Mouse (Mus musculus) layer of hippocampus, adult 11-12 months (tissue): ENCODE data around the gene Scnn1a.
A peak's percentile ranks its signal among the peaks of the same experiment; 100 is the strongest.

Source experiments
- DNase-seq: peaks from one replicate; pipeline ENCODE4 v3.0.0; 2022; ENCODE audit warnings: low spot score

Scnn1a gene

DNA sequence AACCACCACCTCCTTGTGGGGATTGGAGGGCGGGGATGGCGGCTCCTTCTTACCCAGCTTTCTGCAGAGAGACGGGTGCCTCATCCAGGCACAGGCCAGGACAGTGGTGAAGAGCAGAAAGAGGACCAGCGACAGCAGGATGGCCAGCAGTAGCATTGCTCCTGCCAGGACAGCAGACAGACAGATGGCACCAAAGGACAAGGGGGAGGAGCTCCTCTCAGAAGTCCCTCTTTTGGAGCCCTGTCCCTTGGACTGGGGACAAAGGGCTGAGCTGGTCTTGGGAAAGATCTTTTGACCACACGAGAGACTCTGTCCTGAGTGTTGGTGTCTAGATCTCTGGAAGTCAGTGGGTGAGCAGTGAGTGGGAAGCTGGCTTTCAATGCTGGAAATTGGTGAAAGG, 11.1 kb upstream of the Scnn1a start:
- DNase-seq, result no peak

DNA sequence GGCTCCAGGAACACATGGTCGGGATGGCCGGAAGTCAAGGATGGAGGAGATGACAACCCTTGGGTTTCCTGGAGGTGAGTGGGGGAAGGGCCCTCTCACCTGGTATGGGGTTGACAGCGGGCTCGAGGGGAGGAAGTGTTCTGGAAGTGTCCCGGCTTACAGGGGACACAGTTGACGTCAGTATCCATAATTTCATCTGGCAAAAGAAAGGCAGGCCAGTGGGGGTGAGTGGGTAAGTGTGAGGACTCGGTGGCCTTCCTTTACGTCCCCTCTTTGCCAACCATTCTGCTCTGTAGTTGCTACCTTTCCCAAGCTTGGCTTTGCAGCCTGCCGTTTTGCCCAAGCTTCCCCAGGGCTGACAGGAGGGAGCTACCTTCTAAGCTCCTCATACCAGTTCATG, 8.3 kb upstream of the Scnn1a start:
- no peak for DNase-seq

DNA sequence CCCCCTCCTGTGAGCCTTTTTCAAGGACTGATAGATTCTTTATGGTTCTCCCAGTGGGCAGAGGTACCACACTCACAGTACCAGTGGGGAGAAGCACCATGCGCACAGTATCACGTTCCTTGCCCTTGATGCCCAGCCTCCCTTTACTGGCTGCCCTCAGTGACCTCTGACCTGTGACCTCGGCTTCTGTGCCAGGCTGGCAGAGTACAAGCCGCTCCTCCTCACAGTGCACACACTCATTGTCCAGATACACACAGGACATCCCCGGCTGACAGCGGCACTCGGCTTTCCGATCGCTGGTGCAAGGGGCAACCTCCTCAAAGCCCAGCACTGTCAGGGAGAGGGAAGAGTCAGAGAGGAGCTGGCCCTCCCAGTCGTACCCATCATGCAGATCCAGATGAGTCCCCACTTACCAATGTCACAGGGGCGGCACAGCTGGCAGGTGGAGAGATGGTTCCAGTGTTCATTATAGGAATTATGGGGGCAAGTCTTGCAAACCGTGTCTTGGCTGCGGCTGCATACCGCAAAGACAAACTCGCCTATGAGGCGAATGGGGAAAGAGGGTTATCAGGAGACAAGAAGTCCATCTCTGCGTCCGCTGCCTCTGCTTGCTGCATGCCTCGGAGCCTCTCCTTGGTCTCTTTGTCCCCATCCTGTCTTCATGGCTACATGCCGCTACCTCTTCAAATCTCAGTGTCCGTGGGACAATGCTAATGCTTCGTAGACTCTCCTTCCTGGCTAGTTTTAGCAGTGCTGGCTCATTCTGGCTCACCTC, 7.7 kb upstream of the Scnn1a start:
- no peak for DNase-seq

DNA sequence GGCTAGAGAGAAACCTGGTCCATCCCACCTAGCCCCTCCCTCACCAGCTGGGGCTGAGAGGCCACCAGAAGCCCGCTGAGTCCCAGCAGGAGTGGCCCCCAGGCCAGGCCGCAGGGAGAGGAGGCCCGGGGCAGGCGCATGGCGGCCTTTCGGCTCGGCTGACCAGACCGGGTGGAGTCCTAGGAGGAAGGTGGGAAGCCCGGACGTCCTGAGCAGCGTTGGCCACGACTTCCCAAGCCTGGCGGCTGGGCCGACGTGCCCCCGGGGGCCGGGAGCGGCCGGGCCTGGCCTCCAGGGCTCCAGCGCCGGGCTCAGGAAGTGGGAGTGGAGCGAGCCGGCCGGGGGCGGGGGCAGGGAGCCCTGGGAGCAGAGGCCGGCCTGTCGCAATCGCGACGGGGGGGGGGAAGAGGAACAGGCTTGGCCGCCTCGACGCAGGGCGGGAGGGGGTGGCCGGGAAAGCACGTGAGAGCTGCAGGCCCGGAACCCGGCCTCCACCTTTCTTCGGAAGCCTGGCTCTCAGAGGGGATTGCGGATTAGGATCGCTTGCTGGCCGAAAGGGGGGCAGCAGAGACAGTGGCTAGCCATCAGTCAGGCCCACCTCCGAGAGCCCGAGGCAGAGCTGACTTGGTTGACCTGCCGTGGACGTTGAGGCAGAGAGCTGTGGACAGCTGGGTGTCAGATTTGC, 6.8 kb upstream of the Scnn1a start, which contains the start of gene Ltbr:
Gene Ltbr, minus strand, starts transcription at position 340 of the 685 bp plus-strand sequence.
- peak; percentile 60 for DNase-seq

DNA sequence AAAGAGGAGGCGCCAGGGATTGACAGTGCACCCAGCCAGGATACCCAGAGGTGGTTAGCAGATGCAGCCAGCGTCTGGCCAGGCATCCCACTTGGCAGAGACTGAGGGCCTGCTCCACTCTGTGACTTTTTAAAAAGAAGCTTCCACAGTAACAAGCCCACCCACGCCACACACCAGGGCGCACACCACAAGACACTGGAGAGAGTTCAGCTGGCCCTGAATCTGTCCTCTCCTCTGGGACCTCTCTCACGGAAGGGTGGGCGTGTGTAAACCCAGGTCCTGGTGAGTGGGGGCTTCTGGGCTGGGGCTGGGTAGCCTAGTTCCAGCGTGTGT, 6.3 kb upstream of the Scnn1a start:
- no peak for DNase-seq

DNA sequence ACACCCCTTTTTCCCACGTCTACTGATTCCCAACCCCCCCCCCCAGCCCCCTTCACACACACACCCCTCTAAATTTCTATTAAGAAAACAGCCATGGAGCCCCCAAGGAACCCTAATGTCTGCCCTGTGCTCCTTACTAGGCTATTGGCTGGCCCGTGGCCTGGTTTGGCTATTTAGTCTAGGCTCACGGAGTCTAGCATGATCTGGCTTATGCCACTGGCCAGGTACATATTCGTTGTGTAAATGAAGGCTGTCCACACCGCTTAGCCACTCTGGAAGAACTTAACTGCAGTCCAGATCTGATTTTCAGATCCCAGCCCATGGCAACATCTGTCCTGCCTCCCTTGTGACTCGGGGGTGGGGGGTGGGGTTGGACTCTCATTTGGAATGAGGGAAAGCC, 5.7 kb upstream of the Scnn1a start:
- no peak for DNase-seq

DNA sequence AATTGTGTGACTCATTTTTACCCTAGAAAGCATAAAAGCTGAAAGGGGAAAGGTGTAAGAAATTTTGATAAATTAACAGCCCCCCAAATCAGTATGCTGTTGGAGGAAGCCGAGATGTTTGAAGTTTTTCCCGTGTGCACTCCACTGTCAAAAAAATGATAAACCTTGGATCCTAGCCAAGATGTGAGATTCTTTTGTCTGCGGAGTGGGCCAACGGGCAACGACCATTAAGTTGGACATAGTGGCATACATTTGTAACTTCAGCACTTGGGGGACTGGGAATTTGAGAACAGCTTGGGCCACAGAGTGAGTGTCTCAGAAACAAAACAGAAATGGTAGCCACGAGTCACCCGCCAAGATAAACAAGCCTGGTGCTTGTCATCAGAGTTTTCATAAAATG, 3.4 kb upstream of the Scnn1a start:
- no peak for DNase-seq

DNA sequence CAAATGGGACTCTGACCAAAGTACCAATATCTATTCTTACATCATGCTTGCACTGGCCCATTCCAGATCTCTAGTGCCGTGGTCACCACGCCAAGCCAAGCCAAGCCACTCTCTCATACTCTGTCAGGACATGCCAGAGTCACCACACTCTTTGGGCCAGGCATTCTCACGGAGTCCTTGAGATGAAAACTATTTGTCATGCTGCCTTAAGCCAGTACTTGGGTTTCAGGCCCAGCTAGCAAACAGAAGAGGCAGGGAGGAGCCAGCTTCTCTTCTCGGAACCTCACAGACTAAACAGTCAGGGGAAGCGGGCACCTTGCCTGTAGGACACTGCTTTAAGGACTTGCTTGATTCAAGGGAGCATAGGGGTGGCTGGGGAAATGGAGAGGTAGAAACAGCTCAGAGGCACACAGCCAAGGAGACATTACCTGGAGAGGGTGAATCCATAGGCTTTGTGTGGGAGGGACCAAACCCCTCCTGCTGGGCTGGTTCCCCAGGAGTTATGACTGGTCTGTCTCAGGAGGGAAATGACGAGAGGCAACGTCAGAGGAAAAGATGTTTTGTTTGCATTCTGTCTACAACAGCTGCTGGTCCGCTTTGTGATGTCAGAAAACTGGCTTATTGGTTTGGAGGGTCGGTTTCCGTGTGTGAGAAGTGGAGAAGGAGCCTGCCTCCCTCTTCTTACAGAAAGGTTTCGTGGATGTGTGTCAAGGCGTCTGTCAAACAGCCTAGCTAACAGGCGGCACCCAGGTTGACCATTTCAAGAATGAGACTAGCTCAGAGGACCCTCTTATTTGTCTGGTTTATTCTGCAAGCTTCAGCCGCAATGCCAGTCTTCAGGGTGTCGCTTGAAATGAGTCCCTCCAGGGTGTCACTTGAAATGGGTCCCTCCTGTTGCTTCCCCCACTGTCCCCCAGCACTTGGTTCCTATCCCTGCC, 1.2 kb upstream of the Scnn1a start:
- no peak for DNase-seq

DNA sequence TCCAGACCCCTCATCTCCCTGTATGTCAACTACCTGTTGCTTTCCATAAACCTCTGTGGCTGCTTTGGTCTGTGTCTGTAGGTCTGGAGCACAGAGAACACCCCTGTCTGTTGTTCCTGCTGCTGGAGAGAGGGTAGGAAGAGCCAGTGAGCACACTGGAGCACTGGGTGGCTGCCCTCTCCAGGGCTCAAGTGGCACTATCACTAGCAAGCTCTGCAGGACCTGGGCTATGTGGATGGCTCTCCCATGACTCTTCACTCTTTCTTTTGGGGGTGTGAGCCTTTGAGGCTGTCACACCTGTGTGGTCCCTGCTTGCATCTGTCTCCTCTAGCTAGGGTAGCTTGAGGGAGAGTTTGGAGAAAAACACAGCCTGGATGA, 551 bp upstream of the Scnn1a start:
- DNase-seq, result no peak

DNA sequence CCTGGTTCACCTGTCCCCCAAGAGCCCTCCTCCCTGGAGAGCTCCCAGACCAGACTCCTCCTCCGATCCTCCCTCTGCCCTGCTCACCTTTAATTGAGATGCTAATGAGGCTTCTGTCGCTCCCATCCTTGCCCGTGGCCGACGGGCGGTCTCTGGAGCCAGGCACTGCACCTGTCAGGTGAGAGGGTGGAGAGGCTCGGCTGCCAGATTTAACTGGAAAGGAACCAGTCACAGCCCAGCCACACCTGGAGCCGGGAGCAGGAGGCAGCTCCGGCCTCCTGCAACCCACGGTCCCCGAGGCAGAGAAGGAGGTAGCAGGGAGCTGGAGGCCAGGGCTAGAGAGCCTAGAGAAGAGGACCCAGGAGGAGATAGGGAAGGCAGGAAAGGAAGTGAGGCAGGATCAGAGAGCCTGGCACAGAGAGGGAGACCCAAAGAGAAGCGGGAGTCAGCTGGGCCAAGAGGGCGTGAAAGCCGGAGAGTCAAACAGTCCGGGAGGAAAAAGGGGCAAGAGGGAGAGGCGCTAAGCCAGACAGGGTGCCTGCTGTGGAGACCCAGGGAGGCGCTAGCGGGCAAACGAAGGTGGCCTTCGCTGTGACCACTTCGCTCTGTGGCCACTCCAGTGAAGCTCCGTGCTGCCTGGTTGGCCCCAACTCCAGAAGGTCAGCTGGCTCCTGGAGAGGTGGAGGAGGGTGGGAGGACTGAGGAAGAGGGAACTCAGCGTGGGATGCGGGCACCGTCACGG, 826 bp downstream of the Scnn1a start:
- DNase-seq, result no peak

DNA sequence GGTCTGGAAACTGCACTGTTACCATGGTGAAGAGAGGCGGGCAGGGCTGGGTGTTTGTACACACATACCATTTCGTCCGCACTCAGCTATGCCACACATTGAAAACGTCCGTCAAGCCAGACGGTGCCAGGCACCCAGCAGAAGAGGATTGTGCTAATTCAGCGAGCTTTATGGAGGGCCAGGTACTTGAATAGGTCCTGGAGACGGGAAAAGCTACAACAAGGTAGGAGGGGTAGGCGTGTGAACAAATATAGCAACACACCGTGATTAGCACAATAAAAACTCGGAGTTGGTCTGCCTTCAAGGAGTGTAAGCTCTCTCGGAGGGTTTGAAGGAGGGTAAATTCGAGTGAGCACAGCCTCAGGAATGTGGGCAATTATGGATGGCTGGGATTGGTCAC, 2.3 kb downstream of the Scnn1a start:
- DNase-seq, result no peak

DNA sequence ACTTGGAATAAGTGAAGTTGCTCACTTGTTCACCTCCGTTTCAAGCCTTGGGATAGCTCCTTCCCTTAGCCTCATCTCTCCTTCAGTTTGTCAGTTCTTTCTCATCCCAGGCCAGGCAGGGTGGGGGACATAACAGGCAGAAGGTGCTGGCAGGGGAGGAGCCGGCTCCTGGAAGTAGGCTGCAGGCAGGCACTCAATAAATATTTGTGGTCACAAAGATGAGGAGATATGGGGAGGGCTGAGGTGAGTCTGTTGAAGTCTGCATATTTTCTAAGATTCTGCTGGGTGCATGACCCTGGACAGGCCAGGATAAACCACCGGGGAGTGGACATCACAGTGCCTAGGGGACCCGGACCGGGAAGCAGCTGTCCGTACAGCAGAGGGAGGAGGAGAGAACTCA, 3.1 kb downstream of the Scnn1a start:
- DNase-seq, result no peak

DNA sequence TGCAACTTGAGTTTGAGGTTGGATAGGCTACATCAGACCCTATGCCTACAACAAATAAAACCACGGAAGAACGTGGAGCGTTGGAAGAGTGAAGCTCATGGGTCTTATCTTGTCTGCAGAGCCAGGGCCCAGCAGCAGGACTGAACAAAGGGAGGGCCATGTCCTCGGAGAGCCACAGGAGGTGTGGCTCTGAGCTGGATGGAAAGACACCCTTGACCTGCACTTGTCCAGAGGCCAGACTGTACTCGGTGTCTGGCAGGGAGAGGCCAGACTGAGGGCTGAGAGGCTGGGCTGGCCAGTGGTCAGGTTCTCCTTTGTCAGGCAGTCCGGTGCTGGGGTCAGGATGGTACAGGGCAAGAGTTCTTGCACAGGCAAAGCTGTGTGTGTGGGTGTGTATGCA, 4.9 kb downstream of the Scnn1a start:
- DNase-seq, result no peak

DNA sequence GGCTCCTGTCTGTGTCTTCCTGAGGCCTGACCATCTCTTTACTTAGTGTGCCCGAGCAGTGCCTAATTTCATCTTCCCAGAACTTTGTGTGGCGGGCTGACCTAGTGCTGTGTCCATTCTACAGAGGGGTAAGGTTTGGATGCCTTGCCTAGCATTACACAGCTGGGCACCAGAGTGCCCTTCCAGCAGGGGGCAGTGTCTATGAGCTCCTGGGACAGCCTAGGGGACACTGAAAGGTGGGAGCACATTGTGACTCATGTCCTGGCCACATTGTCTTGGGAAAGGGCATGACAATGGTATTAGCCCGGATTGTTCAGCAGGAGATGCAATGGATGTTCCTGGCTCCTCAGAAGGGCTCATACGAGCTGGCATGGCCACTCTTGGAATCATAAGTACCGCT, 7.8 kb downstream of the Scnn1a start:
- DNase-seq, result no peak

DNA sequence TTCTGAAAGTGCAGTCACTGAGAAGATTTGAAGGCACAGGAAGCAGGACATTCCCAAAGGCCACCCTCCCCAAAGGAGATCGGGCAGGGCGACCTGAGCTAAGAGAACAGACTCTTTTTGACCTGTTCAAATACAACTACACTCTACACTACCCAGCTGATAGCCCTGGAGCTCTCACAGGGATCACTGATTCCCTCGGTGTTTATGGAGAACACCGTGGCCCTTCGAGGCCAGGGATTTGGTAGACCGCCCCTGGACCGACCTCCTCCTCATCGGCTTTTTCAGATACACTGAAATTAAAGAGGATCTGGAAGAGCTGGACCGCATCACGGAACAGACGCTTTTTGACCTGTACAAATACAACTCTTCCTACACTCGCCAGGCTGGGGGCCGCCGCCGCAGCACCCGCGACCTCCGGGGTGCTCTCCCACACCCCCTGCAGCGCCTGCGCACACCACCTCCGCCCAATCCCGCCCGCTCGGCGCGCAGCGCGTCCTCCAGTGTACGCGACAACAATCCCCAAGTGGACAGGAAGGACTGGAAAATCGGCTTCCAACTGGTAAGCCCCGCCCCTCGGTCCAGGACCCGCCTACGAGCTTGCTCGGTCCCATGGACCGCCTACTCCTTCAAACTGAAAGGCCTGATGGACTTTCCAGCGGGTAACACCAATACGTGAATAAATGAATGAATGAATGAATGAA, 10.3 kb downstream of the Scnn1a start:
- DNase-seq, result peak; percentile 66

DNA sequence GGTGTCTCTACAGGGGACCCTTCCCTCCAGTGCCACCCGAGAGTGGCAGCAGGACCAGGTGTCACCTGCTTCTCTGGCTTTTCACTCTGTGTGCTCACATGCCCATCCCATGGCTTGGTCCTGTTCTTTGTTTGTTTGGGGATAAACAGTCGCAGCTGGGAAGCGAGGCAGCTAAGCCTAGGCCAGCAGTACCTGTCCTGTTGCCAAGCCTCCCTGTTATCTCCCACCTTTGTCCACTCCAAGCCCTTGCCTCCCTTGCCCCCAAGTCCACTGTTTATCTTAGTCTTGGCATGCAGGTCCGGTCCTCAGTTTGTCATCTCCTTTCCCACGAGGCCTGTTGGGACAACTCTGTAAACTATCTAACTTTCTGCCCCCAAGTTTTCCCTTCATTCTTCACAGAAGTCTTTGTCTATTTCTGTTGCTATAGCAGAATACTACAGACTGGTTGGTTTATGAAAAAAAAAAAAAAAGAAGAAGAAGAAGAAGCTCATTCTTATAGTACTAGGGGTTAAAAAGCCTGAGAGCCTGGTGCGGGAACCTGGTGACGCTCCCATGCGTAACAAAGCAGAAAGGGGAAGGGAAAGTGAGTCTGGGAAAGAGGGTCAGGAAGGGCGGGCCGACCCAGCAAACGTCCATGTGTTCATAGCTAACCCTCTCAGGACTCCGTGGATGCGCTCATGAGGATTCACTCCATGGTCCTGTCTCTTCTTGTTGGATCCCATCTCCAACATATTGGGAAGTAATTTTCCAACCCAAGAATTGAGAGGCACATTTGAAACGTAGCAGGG, 12.8 kb downstream of the Scnn1a start:
- no peak for DNase-seq

DNA sequence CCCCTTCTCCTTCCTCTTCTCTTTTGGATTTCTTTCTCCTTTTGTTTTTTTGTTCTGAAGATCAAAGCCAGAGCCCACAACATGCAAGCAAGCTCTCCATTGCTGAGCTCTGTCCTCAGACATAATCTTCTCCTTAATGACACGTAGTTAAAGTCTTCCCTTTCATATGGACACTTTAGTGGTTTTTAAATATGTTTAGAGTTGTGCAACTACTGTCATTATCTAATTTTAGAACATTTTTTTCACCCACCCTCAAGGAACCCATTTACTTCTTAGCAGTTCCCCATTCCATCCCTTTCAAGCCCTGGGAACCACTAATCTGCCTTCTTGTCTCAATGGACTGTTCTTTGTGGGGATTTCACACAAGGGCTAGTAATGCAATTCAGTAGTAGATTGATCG, 13.9 kb downstream of the Scnn1a start:
- DNase-seq, result no peak

DNA sequence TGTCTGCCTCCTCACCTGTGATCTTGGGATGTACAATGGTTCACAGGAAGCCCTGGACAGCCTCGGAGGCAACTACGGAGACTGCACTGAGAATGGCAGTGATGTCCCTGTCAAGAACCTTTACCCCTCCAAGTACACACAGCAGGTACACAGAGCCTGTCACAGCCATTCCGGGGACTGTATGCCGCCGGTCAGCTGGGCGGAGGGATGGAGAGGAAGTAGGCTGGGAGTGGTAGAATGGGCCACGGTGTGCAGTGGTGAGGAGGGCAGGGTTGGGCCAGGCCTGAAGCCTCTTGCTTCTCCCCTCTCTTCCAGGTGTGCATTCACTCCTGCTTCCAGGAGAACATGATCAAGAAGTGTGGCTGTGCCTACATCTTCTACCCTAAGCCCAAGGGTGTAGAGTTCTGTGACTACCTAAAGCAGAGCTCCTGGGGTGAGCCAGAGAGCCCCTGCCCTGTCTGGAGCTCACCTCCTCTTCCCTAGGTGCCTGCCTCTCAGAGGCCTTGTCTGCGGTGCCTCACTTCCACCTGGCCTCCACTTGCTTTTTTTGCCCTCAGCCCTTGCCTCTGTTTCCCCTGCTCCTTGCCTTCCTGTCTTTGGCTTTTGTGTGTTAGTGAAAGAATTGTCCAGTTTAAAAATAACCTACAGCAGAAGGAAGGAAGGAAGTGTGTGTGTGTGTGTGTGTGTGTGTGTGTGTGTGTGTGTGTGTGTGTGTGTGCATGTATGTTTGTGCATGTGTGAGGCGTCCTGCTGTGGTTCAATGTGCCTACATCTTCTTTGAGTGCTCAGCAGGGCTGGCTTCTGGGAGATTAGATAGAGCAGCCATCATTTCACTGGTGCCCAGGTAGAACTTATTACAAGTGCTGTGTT, 18.6 kb downstream of the Scnn1a start:
- no peak for DNase-seq

DNA sequence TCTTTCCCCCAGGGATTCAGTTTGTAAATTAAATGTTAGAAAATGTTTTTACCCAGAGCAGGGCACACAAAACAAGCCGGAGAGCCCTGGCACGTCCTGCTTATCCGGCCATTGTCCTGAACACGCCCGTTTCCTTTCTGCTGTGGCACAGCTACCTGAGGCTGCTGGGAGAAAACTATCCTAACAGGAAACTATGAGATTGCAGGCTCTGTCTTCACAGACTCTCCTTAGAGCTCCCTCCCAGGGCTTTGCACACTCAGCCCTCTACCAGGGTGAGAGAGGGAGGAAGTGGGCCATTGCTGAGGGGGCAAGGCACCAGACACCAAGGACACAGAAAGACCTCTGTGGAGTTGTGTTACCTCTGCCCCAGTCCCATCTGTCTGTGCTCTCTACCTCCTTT, 19.8 kb downstream of the Scnn1a start:
- no peak for DNase-seq

DNA sequence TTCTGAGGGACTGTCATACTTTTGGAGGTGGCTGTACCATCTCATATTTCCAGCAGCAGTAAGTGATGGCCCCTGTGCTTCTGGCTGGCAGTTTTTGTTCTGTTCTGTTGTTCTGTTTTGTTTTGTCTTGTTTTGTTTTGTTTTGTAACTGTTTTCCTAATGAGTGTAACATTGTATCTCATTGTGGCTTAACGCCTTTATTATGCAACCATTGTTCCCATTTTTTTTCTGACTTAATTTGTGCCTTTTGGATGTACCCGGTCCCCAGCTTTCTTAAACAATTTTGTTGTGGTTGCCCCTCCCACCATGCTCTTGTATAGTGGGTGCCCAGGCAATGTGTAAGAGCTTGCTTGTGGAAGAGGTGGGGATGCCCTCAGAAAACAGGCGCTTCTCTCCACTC, 21.7 kb downstream of the Scnn1a start:
- DNase-seq, result no peak
